Mouse (Mus musculus): ENCODE measurements around the gene Lamc1. TPM values are rescaled to one million over a fixed set of nuclear protein-coding genes. Genes with fewer than 3 reads are reported as not detected.

Gene Lamc1
- total RNA-seq, 1 experiment from 2014 or later, result 3.6 TPM

DNA sequence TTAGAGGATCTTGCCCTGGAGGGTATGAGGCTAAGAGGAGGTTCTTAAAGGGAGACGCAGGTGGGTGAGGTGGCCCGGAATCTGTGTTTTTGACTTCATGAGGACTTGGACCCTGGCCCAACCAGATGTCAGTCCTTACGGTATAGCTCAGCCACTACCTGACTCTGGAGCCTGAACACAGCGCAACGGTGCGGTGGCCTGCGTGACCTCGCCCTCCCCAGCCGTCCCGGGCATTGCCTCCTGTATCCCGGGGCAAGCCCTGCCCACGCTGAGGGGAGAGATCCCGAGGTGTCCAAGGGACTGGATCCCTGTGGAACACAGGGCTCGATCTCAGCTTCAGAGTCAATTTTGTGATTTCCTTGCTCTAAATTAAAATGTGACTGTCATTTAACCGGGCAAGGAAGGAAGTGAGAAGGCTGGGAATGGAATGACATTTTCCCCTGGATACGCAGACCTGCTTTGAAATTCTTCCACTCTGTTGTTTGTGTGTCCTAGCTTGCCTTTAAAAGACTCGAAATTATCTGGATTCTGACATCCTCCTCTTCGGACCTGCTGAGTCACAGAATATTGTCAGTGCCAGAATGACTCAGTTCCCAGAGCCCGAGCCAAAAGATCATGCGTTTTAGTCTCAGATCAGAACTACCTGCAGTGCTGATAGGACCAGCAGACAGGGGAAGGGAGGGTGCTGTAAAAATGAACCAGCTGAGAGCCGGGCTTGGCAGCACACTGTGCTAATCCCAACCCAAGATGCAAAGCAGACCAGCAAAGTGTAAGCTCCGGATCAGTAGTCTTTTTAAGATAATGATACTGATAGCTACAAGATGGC lies 923 bp upstream of the Lamc1 start:
- ATAC-seq (replicated peaks; ENCODE audit: low read depth, poor library complexity, severe bottlenecking), result peak; percentile 38

DNA sequence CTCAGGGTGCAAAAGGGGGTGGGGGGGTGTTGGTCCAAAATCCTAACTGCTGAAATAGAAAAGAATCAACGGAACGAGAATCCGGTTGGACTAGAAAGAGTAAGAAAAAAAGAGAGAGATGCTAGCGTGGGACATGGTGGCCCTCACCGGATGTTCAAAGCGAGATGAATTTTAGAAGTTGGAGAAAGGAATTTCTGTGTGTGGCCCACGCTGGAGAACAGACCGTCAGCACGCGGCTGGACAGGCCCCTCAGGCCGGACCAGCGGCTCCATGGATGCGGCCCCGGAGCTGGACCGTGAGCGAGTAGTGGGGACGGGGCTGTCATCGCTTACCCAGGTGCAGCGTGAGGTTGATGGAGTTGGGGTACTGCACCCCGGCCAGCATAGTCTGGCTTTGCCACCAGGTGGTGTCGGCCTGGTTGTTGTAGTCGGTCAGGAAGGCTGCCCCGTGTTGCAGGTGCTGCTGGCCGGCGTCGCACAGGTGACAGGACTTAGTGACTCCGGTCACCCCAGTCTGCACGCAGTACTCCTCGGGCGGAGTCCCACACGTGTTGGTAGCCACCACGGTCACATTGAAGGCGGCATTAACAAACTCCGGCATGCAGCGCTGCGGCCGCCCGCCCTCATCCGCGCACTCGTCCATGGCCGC lies 666 bp downstream of the Lamc1 start:
- peak; percentile 40; the same call in 1 of the 2 replicates for ATAC-seq (replicated peaks; ENCODE audit: low read depth, poor library complexity, severe bottlenecking)

DNA sequence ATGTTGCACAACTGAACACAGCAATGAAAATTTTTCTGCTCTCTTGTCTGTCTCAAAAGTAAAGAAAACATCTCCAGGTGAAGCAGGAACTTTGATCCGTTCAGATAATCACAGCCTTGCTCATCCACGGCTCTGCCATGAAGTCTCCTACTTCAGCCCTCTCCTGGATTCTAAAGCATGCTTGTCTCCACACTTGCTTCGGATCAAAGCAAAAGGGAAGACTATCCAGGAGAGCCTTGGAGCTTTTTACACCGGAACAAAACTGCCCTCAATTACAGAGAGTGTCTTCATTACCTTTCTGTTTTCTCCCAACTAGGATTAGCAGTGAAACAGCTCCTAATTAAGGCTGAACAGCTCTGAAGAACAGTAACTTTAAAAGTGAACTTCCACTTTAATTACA lies 1.4 kb downstream of the Lamc1 start:
- ATAC-seq (replicated peaks; ENCODE audit: low read depth, poor library complexity, severe bottlenecking), result no peak

DNA sequence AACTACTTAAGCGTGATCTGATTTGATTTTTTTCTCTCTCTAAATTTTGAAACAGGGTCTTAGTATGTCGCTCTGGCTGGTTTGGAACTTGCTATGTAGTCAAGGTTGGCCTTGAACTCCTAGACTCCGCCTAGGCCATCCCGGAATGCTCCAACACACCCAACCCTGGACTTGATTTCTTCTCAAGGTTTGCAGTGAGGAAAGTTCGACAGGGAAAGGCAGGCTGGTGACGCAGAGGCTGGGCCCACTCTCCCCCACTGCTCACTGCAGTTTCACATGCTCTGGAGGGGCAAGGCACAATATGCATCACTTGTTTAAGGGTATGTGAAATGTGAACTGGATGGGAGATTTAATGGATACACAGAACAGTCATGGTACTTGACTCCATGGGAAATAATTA lies 3.3 kb downstream of the Lamc1 start:
- ATAC-seq (replicated peaks; ENCODE audit: low read depth, poor library complexity, severe bottlenecking), result no peak

DNA sequence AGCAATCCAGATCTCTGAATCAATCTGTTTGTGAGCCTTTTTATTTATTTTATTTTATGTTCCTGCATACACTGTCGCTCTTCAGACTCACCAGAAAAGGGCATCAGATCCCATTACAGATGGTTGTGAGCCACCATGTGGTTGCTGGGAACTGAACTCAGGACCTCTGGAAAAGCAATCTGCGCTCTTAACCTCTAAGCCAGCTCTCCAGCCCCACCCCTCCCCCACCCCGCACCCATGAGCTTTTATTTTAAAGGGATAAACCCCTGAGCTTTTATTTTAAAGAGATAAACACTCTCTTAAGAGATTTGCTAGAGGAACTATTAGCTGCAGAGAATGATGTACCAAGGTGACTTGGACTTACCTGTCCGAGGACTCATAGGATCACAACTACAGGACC lies 5.5 kb downstream of the Lamc1 start:
- no peak for ATAC-seq (replicated peaks; ENCODE audit: low read depth, poor library complexity, severe bottlenecking)

DNA sequence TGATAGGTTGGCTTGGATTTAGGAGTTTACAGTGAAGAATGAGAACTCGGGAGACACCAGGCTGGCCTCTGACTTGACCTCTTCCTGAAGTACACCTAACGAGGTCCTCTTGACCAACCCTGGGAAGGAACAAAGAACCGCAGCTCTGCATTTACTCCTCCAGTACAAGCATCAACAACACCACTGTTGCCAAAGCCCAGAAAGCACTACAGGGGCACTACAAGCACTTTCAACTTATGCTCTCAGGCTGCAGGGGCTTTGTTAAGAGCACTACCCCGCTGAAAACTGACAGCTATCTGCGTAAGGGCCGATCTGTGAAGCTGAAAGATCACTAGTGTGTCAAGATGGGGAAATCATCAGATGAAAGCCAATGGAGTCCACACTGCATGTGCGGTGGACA lies 6.4 kb downstream of the Lamc1 start:
- no peak for ATAC-seq (replicated peaks; ENCODE audit: low read depth, poor library complexity, severe bottlenecking)

DNA sequence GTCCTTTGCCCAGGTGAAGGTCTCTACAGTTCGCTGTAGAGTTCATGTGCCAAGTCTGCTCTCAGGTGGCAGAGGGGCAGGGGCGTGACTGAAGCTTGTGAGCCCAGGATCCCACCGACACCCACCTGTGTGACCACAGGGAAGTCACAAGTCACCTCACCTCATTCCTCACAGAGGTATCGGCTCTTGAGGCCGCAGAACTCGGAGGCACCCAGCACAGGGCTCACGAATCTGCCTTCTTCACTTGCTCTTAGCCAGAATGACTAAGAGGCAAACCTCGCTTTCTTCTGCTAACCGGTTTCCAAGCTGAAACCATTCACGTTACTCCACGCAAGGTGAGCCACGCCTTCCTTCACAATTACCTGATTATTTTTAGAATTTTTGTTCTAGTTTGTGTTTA lies 11.2 kb downstream of the Lamc1 start:
- no peak for ATAC-seq (replicated peaks; ENCODE audit: low read depth, poor library complexity, severe bottlenecking)

DNA sequence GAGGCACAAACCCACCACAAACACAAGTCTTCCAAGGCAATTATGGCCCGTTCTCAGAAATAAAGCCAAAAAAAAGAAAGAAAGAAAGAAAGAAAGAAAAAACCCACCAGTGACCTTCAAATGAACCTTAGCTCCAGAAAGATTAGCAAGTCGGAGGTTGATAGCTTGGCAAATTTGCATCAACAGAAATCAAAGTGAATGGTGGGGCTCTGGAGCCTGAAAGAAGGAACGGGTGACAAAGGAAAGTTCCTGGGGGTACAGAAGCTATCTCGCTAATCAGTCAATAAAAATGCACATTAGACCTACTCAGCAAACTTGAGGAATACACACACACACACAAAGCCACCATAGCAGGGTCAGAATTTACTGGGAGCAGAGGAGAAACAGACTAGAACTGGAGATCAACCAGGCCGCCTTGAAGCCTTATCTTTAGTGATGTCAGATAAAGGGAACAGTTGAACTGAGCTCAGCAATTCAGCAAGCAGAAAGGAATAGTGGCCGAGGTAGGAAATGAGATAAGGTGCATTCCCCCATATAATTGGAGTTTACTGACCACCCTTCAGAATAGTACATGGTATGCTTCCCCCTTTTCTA lies 11.9 kb downstream of the Lamc1 start:
- ATAC-seq (replicated peaks; ENCODE audit: low read depth, poor library complexity, severe bottlenecking), result no peak

DNA sequence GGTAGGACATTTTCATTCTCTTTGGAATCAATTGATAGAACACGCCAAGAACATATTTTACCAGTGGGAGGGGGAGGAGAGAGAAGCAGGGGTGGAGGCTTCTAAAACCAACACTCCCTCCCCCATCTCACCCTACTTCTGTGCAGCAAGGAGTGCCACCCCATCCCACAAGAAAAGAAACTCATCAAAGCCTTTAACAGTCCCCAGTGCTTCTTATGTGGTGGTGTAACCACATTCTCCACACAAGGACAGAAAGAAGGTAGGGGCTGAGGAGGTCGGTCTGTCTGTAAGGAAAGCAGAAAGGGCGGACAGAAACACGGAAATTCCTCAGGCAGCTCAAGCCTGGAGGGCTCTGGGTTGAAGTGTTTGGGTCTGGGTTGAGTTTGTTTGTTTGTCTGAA lies 12.5 kb downstream of the Lamc1 start:
- no peak for ATAC-seq (replicated peaks; ENCODE audit: low read depth, poor library complexity, severe bottlenecking)

DNA sequence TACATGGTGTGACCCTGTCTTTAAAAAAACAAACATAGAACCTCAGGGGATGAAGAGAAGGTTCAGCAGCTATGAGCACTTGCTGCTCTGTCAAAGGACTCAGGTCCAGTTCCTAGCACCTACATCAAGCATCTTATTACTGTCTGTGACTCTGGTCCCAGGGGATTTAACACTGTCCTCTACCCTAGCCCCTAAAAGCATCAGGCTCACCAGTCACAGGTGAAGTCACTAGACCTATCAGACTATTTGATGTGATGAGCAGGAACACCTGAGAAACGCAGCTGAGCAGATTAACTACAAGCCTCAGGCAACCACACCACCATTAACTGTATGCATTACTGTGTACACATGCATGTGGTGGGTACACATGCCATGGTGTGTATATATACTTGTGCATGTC lies 13.8 kb downstream of the Lamc1 start:
- ATAC-seq (replicated peaks; ENCODE audit: low read depth, poor library complexity, severe bottlenecking), result no peak

DNA sequence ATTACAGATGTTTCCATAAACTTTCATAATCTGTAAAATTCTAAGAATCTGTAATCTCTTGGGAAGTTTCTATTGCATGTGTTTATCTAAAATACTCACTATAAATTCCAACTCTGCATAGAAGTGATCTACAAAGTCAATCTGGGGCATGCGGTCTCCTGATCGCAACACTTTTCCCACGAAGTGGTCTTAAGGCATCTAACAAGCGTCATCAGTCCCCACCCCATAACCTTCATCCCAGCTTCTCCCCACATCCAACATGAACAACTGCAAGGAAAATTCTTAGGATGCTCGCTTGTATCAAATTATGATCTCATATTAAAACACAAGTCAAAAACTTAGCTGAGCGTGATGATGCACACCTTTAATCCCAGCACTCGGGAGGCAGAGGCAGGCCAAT lies 14.3 kb downstream of the Lamc1 start:
- no peak for ATAC-seq (replicated peaks; ENCODE audit: low read depth, poor library complexity, severe bottlenecking)

DNA sequence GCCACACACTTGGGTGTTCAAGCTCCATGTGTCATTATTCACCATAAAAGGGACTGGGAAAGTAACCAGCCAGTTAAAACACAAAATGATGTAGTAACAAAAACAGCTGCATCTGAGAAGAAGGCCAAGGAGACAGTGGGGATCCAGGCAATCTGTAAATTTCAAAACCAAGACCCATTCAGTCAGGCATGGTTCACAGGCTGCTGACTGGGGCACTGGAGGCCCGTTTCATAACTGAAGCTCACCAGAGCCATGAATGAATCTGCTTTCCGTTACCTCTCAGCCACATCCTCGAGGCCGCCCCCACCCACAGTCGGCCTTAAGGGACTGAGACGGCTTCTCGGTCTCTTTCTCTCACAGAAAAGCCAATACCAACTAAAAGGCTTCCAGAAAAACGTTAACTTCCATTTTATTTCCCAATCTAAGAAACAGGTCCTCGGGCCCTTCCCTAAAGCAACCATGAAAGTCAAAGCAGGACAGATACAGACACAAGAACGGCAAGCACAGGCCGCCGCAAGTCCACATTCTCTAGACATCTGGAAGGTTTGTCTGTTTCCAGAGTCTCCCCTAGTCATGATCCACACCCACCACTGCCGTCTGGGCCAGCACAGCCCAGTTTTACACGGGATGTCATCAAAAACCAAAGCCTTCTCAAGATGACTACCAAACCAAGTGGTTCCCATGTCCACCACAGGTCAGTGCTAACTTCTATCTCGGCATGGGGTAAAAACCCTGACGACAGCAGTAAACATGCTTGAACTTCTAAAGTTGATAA lies 14.9 kb downstream of the Lamc1 start:
- ATAC-seq (replicated peaks; ENCODE audit: low read depth, poor library complexity, severe bottlenecking), result no peak

DNA sequence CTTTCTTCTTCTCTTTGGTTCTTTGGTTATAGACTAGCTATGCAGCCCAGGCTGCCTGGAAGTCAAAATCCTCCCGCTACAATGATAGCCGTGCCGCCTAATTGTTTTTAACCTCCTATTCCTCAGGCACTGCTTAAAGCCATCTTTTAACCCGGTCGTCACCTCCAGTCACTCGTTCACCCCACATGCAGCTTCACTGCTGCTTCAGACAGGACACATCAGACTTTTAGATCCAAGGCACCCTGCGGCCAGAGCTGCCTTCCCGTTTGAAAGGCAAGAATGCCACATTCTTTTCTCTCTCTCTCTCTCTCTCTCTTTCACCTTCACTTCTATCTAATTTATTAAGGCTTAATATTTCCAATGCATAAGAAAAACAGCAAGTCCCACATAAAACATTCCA lies 15.6 kb downstream of the Lamc1 start:
- no peak for ATAC-seq (replicated peaks; ENCODE audit: low read depth, poor library complexity, severe bottlenecking)

DNA sequence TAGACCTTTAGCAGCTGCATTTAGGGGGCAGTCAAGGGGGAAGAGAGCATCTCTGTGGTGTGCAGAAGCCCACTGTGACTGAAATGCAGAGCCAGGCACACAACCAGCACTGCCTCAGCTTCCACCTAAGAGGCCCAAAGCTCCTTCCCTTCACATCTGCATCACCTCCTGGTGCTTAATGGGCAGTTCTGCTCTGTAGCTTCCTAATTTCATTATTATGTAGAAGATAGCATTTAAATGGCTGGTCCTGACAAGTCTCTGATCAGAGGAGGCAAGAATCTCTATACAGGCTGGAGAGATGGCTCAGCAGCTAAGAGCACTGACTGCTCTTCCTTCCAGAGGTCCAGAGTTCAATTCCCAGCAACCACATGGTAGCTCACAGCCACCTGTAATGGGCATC lies 16.3 kb downstream of the Lamc1 start:
- ATAC-seq (replicated peaks; ENCODE audit: low read depth, poor library complexity, severe bottlenecking), result no peak

DNA sequence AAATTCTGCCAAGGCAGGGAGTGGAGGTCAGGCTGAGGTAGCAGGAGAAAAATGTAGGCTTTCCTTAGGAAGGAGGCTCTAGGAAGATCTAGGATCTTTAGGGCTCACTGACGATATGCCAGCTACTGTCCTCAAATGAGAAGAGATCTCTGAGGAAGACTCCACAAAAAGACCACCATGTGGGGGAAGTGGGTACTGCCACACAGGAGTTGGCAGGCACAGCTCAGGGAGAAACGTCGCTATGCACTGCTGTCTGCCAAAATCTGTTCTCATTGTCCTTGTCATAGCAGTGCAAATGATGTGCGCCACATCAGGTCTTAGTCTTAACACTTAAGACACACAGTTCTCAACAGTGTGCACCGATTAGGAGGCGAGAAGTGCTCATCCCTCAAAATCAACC lies 17.5 kb downstream of the Lamc1 start:
- no peak for ATAC-seq (replicated peaks; ENCODE audit: low read depth, poor library complexity, severe bottlenecking)

DNA sequence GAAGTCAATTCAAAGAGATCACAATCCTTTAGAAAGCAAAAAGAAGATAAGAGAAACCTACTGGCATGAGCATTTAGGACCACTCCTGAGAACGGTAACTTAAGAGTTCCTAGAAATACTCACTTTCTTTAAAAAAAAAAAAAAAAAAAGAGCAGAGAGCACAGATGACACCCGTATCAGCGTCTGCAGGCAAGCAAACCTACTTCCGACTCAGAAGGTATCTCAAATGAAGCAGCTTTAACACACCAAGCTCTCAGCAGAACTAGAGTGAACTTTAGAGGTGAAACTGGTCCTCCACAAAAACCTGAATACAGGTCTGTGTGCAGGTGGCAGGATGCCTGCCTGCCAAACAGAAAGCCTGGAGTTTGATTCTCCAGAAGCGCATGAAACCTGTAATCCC lies 19.6 kb downstream of the Lamc1 start:
- no peak for ATAC-seq (replicated peaks; ENCODE audit: low read depth, poor library complexity, severe bottlenecking)

DNA sequence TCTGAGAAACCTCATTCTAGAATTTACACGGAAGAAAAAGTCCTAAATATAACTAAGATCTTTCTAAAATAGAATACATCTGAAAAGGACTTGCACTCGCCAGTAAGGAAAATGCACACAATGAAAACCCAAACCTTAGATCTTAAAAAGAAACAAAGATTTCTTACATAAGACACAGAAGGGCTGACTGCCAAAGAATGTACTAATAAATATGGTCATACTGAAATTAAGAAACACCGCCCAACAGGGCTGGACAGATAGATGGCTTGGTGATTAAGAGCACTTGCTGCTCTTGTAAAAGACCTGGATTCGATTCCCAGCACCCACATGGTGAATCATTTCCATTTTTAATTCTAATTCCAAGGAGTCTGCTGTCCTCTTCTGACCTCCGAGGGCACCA lies 22.4 kb downstream of the Lamc1 start:
- ATAC-seq (replicated peaks; ENCODE audit: low read depth, poor library complexity, severe bottlenecking), result no peak

DNA sequence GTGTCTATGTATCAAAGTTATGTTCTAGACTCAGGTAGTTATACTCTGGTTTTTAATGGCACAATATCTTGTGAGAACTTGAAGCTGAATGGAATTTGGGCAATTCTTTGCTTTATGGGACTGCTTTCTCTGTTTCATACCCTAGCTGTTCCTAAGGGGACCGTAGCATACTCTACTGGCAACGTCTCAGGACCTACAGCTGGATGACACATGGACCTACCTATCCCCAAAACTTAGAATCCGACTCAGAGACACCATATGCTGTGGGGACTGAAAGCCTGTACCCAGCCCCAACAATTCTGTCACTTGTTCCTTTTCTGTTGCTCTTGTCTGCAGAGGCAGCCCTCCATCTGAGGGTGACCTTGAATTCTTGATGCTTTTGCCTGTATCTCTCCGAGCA lies 23.3 kb downstream of the Lamc1 start:
- no peak for ATAC-seq (replicated peaks; ENCODE audit: low read depth, poor library complexity, severe bottlenecking)

DNA sequence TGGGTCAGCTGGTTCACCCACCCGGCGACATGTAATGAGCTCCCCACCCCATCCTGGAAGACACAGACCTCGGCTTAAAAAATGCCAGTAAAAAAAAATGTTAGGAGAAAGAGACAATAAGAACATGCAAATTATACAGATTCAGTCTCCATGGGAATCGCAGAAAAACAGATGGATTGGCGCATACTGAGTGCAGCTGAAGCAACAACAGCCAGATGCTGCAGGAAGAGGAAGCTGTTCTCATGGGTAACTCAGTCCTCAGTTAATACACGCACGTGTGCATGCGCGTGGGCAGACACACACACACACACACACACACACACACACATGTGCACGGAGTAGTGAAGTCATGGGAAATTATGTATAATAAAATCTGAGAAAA lies 23.7 kb downstream of the Lamc1 start:
- 0 out of 2 replicates have a peak, but pooled peaks have one; percentile 29 for ATAC-seq (replicated peaks; ENCODE audit: low read depth, poor library complexity, severe bottlenecking)

DNA sequence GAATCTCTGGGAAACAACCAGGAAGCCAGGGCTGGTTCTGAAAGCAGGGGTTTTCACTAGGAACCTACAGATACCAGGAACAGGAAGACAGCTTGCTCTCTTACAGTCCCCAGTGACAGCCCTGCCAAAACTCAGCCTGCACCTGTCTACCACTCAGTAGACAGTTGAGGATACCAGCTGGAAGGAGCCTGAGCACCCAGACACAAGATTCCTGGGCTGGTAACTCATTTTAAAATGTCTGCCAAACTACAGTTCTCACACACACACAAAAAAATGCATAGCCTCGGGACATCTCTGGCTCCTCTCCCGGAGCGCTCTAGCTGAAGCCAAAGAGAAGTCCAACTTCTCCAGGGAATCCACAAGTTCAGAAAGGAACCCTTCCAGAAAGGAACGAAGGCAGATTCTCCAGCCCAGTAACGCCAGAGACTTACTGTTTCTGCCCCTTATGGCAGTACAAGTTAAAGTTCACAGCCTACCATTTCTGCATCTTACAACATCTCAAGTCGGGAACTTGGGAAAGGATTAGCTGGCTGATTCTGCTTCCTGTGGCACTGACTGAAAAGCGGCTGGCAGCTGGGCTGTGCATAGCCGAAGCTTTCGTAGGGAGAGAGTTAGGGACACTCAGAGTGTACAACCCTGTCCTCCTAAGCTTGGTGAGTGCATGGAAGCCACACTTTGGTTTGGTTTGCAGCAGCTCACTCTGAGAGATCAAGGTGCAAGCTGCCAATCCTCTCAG lies 24.2 kb downstream of the Lamc1 start:
- ATAC-seq (replicated peaks; ENCODE audit: low read depth, poor library complexity, severe bottlenecking), result no peak
